Mouse (Mus musculus): Measurements from ENCODE around the gene Blm. TPM values are rescaled to one million over a fixed set of nuclear protein-coding genes. Genes with fewer than 3 reads are reported as not detected.

Blm gene
- polyA plus RNA-seq, 1 experiment, result 6.3 TPM

DNA sequence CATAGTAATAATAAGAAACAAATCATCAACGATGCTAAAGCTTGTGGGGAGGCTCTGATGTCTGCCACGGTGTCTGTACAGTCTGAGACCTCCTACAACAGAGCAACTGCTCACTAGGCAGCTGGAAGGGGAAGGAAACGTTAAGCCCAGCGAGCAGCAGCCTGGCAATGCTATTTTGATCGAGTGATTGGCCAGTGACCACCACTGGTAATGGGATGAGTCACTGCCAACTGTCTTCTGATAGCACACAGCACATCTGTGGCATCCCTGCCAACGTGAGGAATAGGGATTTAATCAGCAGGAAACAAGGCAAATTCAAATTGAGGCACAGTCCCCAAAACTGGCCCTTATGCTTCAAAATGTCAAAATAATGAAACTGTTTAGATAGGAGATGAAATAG is 39.7 kb downstream of the Blm start:
- Histone ChIP-seq H3K4me3 (ENCODE audit: control insufficient read depth, insufficient read depth, low read length) (no peak overlapping the region), H3K36me3 (ENCODE audit: control insufficient read depth, insufficient read depth, low read length) (peaks cover 24% of the 10 kb centered on the region), H3K27ac (ENCODE audit: control insufficient read depth, insufficient read depth, low read length) (no peak overlapping the region), H3K27me3 (ENCODE audit: control insufficient read depth, insufficient read depth, low read length) (no peaks in the 10 kb centered on the region), H3K4me1 (replicated peaks; ENCODE audit: control insufficient read depth, insufficient read depth, low read length) (no peaks in the 10 kb centered on the region)
- 51% methylated on average over 6 of the region's 6 CpGs for WGBS
- DNase-seq, result no peak
- no peak for TF ChIP-seq POLR2A (IDR thresholded peaks at IDR 0.05; ENCODE audit: control insufficient read depth, extremely low read depth, insufficient read depth, low read length, poor library complexity)
- TF ChIP-seq CTCF (IDR thresholded peaks at IDR 0.05; ENCODE audit: borderline replicate concordance, control insufficient read depth, extremely low read depth, insufficient read depth, low read length, poor library complexity), result no peak

DNA sequence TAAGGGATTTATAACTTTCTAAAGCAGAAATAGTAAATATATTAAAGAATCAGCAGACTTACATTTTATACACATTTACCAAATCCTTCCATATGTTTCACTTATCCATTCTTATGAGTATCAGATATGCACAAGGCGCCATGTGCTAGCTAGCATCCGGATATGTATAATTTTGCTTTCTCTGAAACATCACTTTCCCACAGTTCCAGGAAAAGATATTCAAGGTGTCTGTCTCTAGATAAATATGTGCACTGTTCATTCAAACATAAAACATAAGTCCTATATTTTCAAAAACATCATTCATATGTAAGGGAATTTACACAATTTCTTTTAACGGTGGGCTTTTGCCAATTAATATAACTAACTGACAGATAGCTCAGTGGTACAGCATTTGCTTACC is 42.9 kb downstream of the Blm start:
- DNase-seq, result no peak
- peaks cover 20% of the 10 kb centered on the region for H3K36me3 ChIP-seq (ENCODE audit: control insufficient read depth, insufficient read depth, low read length)
- H3K4me1 ChIP-seq (replicated peaks; ENCODE audit: control insufficient read depth, insufficient read depth, low read length), result no peaks in the 10 kb centered on the region

DNA sequence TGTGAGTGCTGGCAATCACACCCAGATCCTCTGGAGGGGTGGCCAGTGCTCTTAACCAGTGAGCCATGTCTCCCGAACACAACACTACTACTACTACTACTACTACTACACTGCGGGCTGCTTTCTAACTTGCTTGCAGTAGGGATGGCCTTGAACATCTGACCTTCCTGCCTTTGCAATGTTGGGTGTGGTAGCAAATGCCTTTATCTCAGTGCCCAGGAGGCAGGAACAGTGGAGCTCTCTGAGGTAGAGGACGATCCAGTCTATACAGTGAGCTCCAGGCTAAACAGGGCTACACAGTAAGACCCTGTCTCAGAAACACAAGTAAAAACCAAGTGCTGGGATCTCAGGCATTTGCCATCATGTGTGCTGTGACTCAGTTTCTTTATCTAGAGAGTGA is 43.8 kb downstream of the Blm start:
- TF ChIP-seq POLR2A (IDR thresholded peaks at IDR 0.05; ENCODE audit: control insufficient read depth, extremely low read depth, insufficient read depth, low read length, poor library complexity) (no peak), CTCF (IDR thresholded peaks at IDR 0.05; ENCODE audit: borderline replicate concordance, control insufficient read depth, extremely low read depth, insufficient read depth, low read length, poor library complexity) (no peak)
- H3K27ac ChIP-seq (ENCODE audit: control insufficient read depth, insufficient read depth, low read length), result no peak overlapping the region
- peaks cover 20% of the 10 kb centered on the region for H3K36me3 ChIP-seq (ENCODE audit: control insufficient read depth, insufficient read depth, low read length)
- H3K4me1 ChIP-seq (replicated peaks; ENCODE audit: control insufficient read depth, insufficient read depth, low read length), result no peaks in the 10 kb centered on the region
- DNase-seq, result no peak
- no peak overlapping the region for H3K4me3 ChIP-seq (ENCODE audit: control insufficient read depth, insufficient read depth, low read length)
- no peaks in the 10 kb centered on the region for H3K27me3 ChIP-seq (ENCODE audit: control insufficient read depth, insufficient read depth, low read length)
- 100% methylated on average over 3 of the region's 3 CpGs for WGBS

More for the DNA sequence above, 42.9 kb downstream of the Blm start:
- H3K27me3 ChIP-seq (ENCODE audit: control insufficient read depth, insufficient read depth, low read length), result no peaks in the 10 kb centered on the region
- H3K4me3 ChIP-seq (ENCODE audit: control insufficient read depth, insufficient read depth, low read length), result no peak overlapping the region
- 96% methylated on average over 3 of the region's 3 CpGs for WGBS
- TF ChIP-seq POLR2A (IDR thresholded peaks at IDR 0.05; ENCODE audit: control insufficient read depth, extremely low read depth, insufficient read depth, low read length, poor library complexity) (no peak), CTCF (IDR thresholded peaks at IDR 0.05; ENCODE audit: borderline replicate concordance, control insufficient read depth, extremely low read depth, insufficient read depth, low read length, poor library complexity) (no peak)
- H3K27ac ChIP-seq (ENCODE audit: control insufficient read depth, insufficient read depth, low read length), result no peak overlapping the region

DNA sequence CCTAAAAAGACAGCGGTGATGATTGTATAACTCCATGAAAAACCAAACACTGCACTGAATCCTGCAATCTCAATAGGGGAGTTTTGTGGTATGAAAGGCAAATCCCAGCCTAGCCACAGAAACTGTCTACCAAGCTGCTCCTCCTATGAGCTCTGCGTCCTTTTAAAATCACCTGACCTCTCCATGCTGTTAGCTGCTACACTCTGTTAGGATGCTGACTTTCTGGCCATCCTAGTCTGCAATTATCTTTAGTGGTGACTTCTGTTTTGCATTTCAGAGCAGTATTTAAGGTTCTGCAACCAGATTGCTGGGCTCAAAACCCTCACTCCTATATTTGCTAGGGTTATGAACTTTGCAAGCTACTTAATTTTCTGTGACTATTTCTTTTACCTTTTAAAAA is 44.6 kb downstream of the Blm start:
- 100% methylated on average over 2 of the region's 2 CpGs for WGBS
- no peak for TF ChIP-seq CTCF (IDR thresholded peaks at IDR 0.05; ENCODE audit: borderline replicate concordance, control insufficient read depth, extremely low read depth, insufficient read depth, low read length, poor library complexity)
- TF ChIP-seq POLR2A (IDR thresholded peaks at IDR 0.05; ENCODE audit: control insufficient read depth, extremely low read depth, insufficient read depth, low read length, poor library complexity), result no peak
- Histone ChIP-seq H3K4me1 (replicated peaks; ENCODE audit: control insufficient read depth, insufficient read depth, low read length) (no peaks in the 10 kb centered on the region), H3K36me3 (ENCODE audit: control insufficient read depth, insufficient read depth, low read length) (peaks cover 20% of the 10 kb centered on the region), H3K27ac (ENCODE audit: control insufficient read depth, insufficient read depth, low read length) (no peak overlapping the region), H3K4me3 (ENCODE audit: control insufficient read depth, insufficient read depth, low read length) (no peak overlapping the region), H3K27me3 (ENCODE audit: control insufficient read depth, insufficient read depth, low read length) (no peaks in the 10 kb centered on the region)
- DNase-seq, result no peak

DNA sequence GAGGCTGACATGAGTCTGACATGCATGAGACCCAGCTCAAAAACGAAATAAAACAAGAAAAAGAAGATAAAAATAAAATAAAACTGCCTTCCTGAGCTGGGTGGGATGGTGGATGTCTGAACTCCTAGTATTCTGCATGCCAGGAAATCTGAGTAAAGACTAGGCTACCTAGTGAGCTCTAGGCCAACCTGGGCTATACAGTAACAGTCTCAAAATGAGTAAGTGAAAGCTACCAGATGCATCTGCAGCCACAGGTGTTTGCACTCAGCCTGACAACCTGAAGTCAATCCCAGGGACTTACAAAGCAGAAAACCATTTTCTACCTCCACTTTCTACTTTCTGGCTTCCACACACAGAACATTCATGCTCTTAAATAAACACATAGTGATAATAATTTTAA is 45.5 kb downstream of the Blm start:
- no peaks in the 10 kb centered on the region for H3K27me3 ChIP-seq (ENCODE audit: control insufficient read depth, insufficient read depth, low read length)
- 86% methylated on average over 1 of the region's 1 CpGs for WGBS
- no peak for DNase-seq
- peaks cover 14% of the 10 kb centered on the region for H3K36me3 ChIP-seq (ENCODE audit: control insufficient read depth, insufficient read depth, low read length)
- TF ChIP-seq POLR2A (IDR thresholded peaks at IDR 0.05; ENCODE audit: control insufficient read depth, extremely low read depth, insufficient read depth, low read length, poor library complexity), result no peak
- no peak for TF ChIP-seq CTCF (IDR thresholded peaks at IDR 0.05; ENCODE audit: borderline replicate concordance, control insufficient read depth, extremely low read depth, insufficient read depth, low read length, poor library complexity)
- no peak overlapping the region for H3K4me3 ChIP-seq (ENCODE audit: control insufficient read depth, insufficient read depth, low read length)
- H3K27ac ChIP-seq (ENCODE audit: control insufficient read depth, insufficient read depth, low read length), result no peak overlapping the region
- H3K4me1 ChIP-seq (replicated peaks; ENCODE audit: control insufficient read depth, insufficient read depth, low read length), result no peaks in the 10 kb centered on the region

DNA sequence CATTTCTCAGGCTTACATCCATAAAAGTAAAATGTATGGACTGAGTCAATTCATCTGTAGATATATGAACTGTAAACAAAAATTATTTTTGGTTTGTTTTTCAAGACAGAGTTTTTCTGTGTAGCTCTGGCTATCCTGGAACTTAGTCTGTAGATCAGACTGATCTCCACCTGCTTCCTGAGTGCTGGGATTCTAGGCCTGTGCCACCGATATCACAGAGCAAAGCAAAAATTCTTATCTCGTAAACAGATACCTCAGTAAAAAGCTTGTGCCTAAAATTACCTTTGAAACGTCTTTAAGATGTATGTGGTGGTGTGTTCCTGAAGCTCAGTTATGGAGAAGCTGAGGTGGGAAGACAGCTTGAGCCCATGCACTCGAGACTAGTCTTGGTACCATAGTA is 47.7 kb downstream of the Blm start:
- Histone ChIP-seq H3K4me3 (ENCODE audit: control insufficient read depth, insufficient read depth, low read length) (no peak overlapping the region), H3K4me1 (replicated peaks; ENCODE audit: control insufficient read depth, insufficient read depth, low read length) (no peaks in the 10 kb centered on the region), H3K27me3 (ENCODE audit: control insufficient read depth, insufficient read depth, low read length) (no peaks in the 10 kb centered on the region), H3K36me3 (ENCODE audit: control insufficient read depth, insufficient read depth, low read length) (no peaks in the 10 kb centered on the region), H3K27ac (ENCODE audit: control insufficient read depth, insufficient read depth, low read length) (no peak overlapping the region)
- no peak for DNase-seq
- 91% methylated on average over 4 of the region's 4 CpGs for WGBS
- TF ChIP-seq CTCF (IDR thresholded peaks at IDR 0.05; ENCODE audit: borderline replicate concordance, control insufficient read depth, extremely low read depth, insufficient read depth, low read length, poor library complexity) (no peak), POLR2A (IDR thresholded peaks at IDR 0.05; ENCODE audit: control insufficient read depth, extremely low read depth, insufficient read depth, low read length, poor library complexity) (no peak)

DNA sequence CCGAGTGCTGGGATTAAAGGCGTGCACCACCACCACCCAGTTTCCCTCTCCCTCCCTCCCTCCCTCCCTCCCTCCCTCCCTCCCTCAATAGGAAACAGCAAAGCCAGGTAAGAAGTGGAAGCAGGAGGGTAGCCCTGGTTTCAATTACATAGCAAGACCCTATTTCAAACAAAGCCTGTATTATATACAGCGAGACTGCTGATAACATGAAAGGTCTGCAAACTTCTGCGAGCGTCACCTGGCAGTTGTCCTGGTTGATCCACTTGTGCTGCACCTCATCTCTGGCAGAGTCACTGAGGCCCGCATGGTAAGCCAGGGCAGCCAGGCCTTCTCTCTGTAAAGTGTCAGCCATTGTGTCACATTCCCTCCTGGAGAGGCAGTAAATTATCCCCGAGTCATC is 54.8 kb downstream of the Blm start:
- Histone ChIP-seq H3K4me1 (replicated peaks; ENCODE audit: control insufficient read depth, insufficient read depth, low read length) (no peaks in the 10 kb centered on the region), H3K27ac (ENCODE audit: control insufficient read depth, insufficient read depth, low read length) (no peak overlapping the region), H3K27me3 (ENCODE audit: control insufficient read depth, insufficient read depth, low read length) (no peaks in the 10 kb centered on the region), H3K36me3 (ENCODE audit: control insufficient read depth, insufficient read depth, low read length) (peaks cover 9% of the 10 kb centered on the region; the same call in 1 of the 2 replicates), H3K4me3 (ENCODE audit: control insufficient read depth, insufficient read depth, low read length) (no peak overlapping the region)
- DNase-seq, result no peak
- 94% methylated on average over 7 of the region's 7 CpGs for WGBS
- TF ChIP-seq POLR2A (IDR thresholded peaks at IDR 0.05; ENCODE audit: control insufficient read depth, extremely low read depth, insufficient read depth, low read length, poor library complexity) (no peak), CTCF (IDR thresholded peaks at IDR 0.05; ENCODE audit: borderline replicate concordance, control insufficient read depth, extremely low read depth, insufficient read depth, low read length, poor library complexity) (no peak)
